Mouse (Mus musculus): ENCODE results near the gene Bricd5. TPM values are rescaled to one million over a fixed set of nuclear protein-coding genes. Genes with fewer than 3 reads are reported as not detected.

Bricd5 gene
- polyA plus RNA-seq, 2 experiments: 0.29 TPM; not detected in 1

DNA sequence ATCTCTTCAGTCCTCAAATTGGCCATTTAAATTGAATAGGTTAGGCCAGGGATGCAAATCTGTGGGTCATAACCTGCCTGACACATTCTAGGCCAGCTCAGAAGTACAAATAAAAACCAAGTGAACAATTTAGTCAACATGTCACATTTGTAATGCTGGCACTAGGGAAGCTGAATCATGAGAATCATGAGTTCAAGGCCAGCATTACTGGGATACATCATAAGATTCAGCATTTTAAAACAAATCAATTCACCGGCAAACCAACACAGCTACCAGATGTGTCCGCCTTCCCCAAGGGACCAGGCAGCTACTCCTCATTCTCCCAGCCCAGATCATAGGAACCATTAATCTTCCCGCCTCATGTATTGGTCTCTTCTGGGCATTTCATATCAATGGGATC lies 9.8 kb downstream of the Bricd5 start:
- no peak overlapping the region for H3K4me2 ChIP-seq (ENCODE audit: low read depth)
- WGBS (ENCODE audit: insufficient replicate concordance): 79% methylated on average over 3 of the region's 3 CpGs
- H3K27ac ChIP-seq: no peak overlapping the region
- H3K9me3 ChIP-seq (ENCODE audit: control insufficient read depth, low read length): no peaks in the 10 kb centered on the region
- ATAC-seq (ENCODE audit: insufficient read depth) (no peak), DNase-seq (ENCODE audit: low read depth in 3 of 3, low spot score in 3 of 3) (no peak)
- no peaks in the 10 kb centered on the region for H3K36me3 ChIP-seq (replicated peaks; ENCODE audit: control insufficient read depth, insufficient read depth, low read depth)
- peaks cover 0 to 9% of the 10 kb centered on the region in 2 experiments; a peak in 3 of 4 replicates for H3K4me1 ChIP-seq (replicated peaks; ENCODE audit: control insufficient read depth in 2 of 2, insufficient read depth in 2 of 2, low read length in 1 of 2)
- H3K9ac ChIP-seq (replicated peaks): no peak overlapping the region
- TF ChIP-seq CTCF (IDR thresholded peaks at IDR 0.05; ENCODE audit: low read depth) (no peak), EP300 (IDR thresholded peaks at IDR 0.05; ENCODE audit: low read depth) (no peak)
- peaks cover 20% of the 10 kb centered on the region for H3K27me3 ChIP-seq (ENCODE audit: control insufficient read depth, insufficient read depth, low read length)
- H3K4me3 ChIP-seq (ENCODE audit: insufficient read depth in 1 of 2, low read depth in 2 of 2, low read length in 2 of 2): no peak overlapping the region

DNA sequence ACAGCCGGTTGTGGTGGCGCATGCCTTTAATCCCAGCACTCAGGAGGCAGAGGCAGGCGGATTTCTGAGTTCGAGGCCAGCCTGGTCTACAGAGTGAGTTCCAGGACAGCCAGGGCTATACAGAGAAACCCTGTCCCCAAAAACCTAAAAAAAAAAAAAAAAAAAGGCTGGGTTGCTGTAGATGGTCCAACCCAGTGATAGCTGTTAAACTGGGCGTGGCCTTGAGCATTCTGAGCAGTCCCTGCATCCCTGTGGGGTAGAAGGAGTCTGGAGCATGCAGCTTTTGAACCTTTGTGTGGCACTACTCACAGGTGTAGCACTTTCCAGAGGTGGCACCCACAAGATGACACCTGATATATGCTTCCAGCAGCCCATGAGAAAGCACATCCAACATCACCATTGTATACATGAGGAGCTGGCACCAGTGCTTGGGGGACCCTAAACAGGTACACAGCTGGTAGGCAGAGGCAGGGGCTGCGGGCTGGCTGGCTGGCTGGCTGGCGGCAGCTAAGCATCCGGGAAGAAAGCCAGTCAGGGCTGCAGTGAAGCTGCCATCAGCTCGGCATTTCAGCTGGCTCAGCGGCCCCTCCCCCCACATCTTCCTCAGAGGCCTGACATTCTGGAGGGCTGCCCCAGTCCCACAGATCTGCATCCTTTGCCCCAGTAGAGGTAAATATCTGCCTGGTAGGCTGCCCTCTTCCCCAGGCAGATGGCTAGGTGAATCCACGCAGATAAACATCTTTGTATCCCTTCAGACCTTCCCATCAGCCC lies 11.6 kb downstream of the Bricd5 start:
- H3K27me3 ChIP-seq (ENCODE audit: control insufficient read depth, insufficient read depth, low read length): peaks cover 37% of the 10 kb centered on the region
- no peak for ATAC-seq (ENCODE audit: insufficient read depth)
- WGBS (ENCODE audit: insufficient replicate concordance): 30% methylated on average over 11 of the region's 11 CpGs

DNA sequence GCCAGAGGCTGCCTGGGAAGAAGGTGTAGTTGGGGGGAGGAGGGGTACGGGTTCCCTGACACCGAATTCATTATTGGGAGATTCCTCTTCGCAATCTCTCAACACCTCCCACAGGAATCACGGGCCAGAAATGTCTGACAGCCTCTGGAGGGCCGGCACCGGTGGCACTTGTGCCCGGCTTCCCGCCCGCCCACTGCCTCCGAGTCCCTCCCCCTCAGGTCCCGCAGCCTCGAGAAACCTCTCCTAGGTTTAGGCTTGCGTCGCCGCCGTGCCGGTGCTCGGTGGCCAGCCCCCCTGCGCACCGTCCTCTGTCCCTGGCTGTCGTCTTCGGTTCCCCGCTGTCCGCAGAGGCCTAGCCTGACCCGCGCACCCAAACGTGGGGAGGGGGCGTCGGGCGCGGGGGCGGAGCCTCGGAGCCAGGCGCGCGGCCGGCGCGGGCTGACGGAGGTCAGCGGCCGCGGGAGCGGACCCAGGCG lies 14.5 kb downstream of the Bricd5 start, which contains the start of gene Caskin1:
Caskin1 (plus strand) TSS at position 416 of the 476 bp plus-strand sequence.
- peak within 1 kb of the TSS; percentile 31 to 40 for H3K4me3 ChIP-seq (ENCODE audit: insufficient read depth in 1 of 2, low read depth in 2 of 2, low read length in 2 of 2)
- ATAC-seq (ENCODE audit: insufficient read depth) (no peak), DNase-seq (ENCODE audit: low read depth in 3 of 3, low spot score in 3 of 3) (no peak)
- no peaks in the 10 kb centered on the region for H3K9me3 ChIP-seq (ENCODE audit: control insufficient read depth, low read length)
- H3K4me1 ChIP-seq (replicated peaks; ENCODE audit: control insufficient read depth in 2 of 2, insufficient read depth in 2 of 2, low read length in 1 of 2): no peaks in the 10 kb centered on the region
- no peaks in the 10 kb centered on the region for H3K36me3 ChIP-seq (replicated peaks; ENCODE audit: control insufficient read depth, insufficient read depth, low read depth)
- TF ChIP-seq CTCF (IDR thresholded peaks at IDR 0.05; ENCODE audit: low read depth): no peak
- TF ChIP-seq EP300 (IDR thresholded peaks at IDR 0.05; ENCODE audit: low read depth): no peak
- 2% methylated on average over 40 of the region's 45 CpGs for WGBS (ENCODE audit: insufficient replicate concordance)
- no peak within 1 kb of the TSS for H3K27ac ChIP-seq
- peaks cover 44% of the 10 kb centered on the region for H3K27me3 ChIP-seq (ENCODE audit: control insufficient read depth, insufficient read depth, low read length)
- H3K9ac ChIP-seq (replicated peaks): no peak within 1 kb of the TSS
- H3K4me2 ChIP-seq (ENCODE audit: low read depth): peak within 1 kb of the TSS; percentile 51

More for the DNA sequence above, 11.6 kb downstream of the Bricd5 start:
- no peaks in the 10 kb centered on the region for H3K9me3 ChIP-seq (ENCODE audit: control insufficient read depth, low read length)
- DNase-seq (ENCODE audit: low read depth in 3 of 3, low spot score in 3 of 3): no peak
- TF ChIP-seq CTCF (IDR thresholded peaks at IDR 0.05; ENCODE audit: low read depth) (no peak), EP300 (IDR thresholded peaks at IDR 0.05; ENCODE audit: low read depth) (no peak)
- H3K27ac ChIP-seq: no peak overlapping the region
- peaks cover 0 to 2% of the 10 kb centered on the region in 2 experiments; a peak in 1 of 4 replicates for H3K4me1 ChIP-seq (replicated peaks; ENCODE audit: control insufficient read depth in 2 of 2, insufficient read depth in 2 of 2, low read length in 1 of 2)
- no peaks in the 10 kb centered on the region for H3K36me3 ChIP-seq (replicated peaks; ENCODE audit: control insufficient read depth, insufficient read depth, low read depth)
- no peak overlapping the region for H3K4me3 ChIP-seq (ENCODE audit: insufficient read depth in 1 of 2, low read depth in 2 of 2, low read length in 2 of 2)
- no peak overlapping the region for H3K9ac ChIP-seq (replicated peaks)
- H3K4me2 ChIP-seq (ENCODE audit: low read depth): no peak overlapping the region

DNA sequence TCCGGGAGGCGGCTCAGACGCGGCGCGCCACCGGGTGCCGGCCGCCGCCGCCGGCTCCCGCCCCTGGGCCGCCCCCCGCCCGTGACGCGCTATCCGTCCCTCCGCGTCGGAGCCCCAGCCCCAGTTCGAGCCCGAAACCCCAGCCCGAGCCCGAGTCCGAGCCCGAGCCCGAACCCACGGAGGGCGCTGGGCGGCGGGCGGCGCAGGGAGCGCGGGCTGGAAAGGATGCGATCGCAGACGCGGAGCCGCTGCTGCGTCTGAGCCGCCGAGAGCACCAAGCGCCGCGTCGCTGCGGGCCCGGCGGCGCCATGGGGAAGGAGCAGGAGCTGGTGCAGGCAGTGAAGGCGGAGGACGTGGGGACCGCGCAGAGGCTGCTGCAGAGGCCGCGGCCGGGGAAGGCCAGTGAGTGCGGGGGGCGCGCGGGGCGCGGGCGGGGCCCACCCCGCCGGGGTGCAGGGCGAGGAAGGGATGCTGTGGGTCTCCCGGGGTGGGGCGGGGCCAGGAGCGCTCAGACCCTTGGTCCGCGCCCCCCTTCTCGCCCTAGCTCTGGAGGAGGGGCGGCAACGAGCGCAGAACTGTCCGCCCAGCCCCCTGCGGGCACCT lies 15.1 kb downstream of the Bricd5 start:
- Histone ChIP-seq H3K9me3 (ENCODE audit: control insufficient read depth, low read length) (no peaks in the 10 kb centered on the region), H3K9ac (replicated peaks) (no peak overlapping the region), H3K4me2 (ENCODE audit: low read depth) (peak overlapping the region; percentile 51), H3K27me3 (ENCODE audit: control insufficient read depth, insufficient read depth, low read length) (peaks cover 44% of the 10 kb centered on the region), H3K27ac (no peak overlapping the region), H3K4me3 (ENCODE audit: insufficient read depth in 1 of 2, low read depth in 2 of 2, low read length in 2 of 2) (peak overlapping the region; percentile 31 to 40), H3K4me1 (replicated peaks; ENCODE audit: control insufficient read depth in 2 of 2, insufficient read depth in 2 of 2, low read length in 1 of 2) (no peaks in the 10 kb centered on the region), H3K36me3 (replicated peaks; ENCODE audit: control insufficient read depth, insufficient read depth, low read depth) (no peaks in the 10 kb centered on the region)
- WGBS (ENCODE audit: insufficient replicate concordance): under 1% methylated on average over 68 of the region's 81 CpGs
- DNase-seq (ENCODE audit: low read depth in 3 of 3, low spot score in 3 of 3) (no peak), ATAC-seq (ENCODE audit: insufficient read depth) (no peak)
- no peak for TF ChIP-seq EP300 (IDR thresholded peaks at IDR 0.05; ENCODE audit: low read depth)
- no peak for TF ChIP-seq CTCF (IDR thresholded peaks at IDR 0.05; ENCODE audit: low read depth)
